Mouse (Mus musculus): ENCODE results near the gene Rhov. TPM values are rescaled to one million over a fixed set of nuclear protein-coding genes. Genes with fewer than 3 reads are reported as not detected.

Gene Rhov
- polyA plus RNA-seq, 1 experiment from 2014 or later: 8.5 TPM

GRCm38 (mm10) chr2:119304391-119304790 lies 33.3 kb upstream of the Rhov start:
- no peak for ATAC-seq

GRCm38 (mm10) chr2:119302876-119303275 lies 31.8 kb upstream of the Rhov start:
- DNase-seq (ENCODE audit: low spot score): no peak
- Histone ChIP-seq H3K9ac (ENCODE audit: low read length) (no peak overlapping the region), H3K36me3 (ENCODE audit: control insufficient read depth, insufficient read depth, low read length) (peaks cover 15% of the 10 kb centered on the region)

More at GRCm38 (mm10) chr2:119304391-119304790, 33.3 kb upstream of the Rhov start:
- H3K27me3 ChIP-seq (replicated peaks; ENCODE audit: control insufficient read depth, insufficient read depth, low read length): no peaks in the 10 kb centered on the region
- peaks cover 4% of the 10 kb centered on the region for H3K36me3 ChIP-seq (ENCODE audit: control insufficient read depth, insufficient read depth, low read length)
- no peak overlapping the region for H3K9ac ChIP-seq (ENCODE audit: low read length)
- H3K4me1 ChIP-seq (ENCODE audit: control insufficient read depth, insufficient read depth, low read length): peaks cover 7% of the 10 kb centered on the region; the same call in 1 of the 2 replicates
- no peak overlapping the region for H3K4me2 ChIP-seq (ENCODE audit: low read length)
- no peak overlapping the region for H3K4me3 ChIP-seq (ENCODE audit: low read depth, low read length)
- DNase-seq (ENCODE audit: low spot score): no peak
- no peaks in the 10 kb centered on the region for H3K9me3 ChIP-seq (replicated peaks; ENCODE audit: control insufficient read depth, low read length)
- 56% methylated on average over 3 of the region's 3 CpGs for WGBS
- H3K27ac ChIP-seq (ENCODE audit: low read depth, low read length): no peak overlapping the region

GRCm38 (mm10) chr2:119300819-119301493 lies 29.9 kb upstream of the Rhov start:
- ATAC-seq (peak; percentile 61), DNase-seq (ENCODE audit: low spot score) (peak; percentile 72)
- H3K27ac ChIP-seq (ENCODE audit: low read depth, low read length): peak overlapping the region; percentile 66
- peaks cover 32% of the 10 kb centered on the region for H3K36me3 ChIP-seq (ENCODE audit: control insufficient read depth, insufficient read depth, low read length)
- H3K27me3 ChIP-seq (replicated peaks; ENCODE audit: control insufficient read depth, insufficient read depth, low read length): no peaks in the 10 kb centered on the region
- H3K9ac ChIP-seq (ENCODE audit: low read length): peak overlapping the region; percentile 13; the same call in 1 of the 2 replicates
- H3K4me2 ChIP-seq (ENCODE audit: low read length): no peak overlapping the region
- no peaks in the 10 kb centered on the region for H3K9me3 ChIP-seq (replicated peaks; ENCODE audit: control insufficient read depth, low read length)
- H3K4me3 ChIP-seq (ENCODE audit: low read depth, low read length): no peak overlapping the region
- peaks cover 7% of the 10 kb centered on the region; the same call in 1 of the 2 replicates for H3K4me1 ChIP-seq (ENCODE audit: control insufficient read depth, insufficient read depth, low read length)
- 31% methylated on average over 7 of the region's 7 CpGs for WGBS

More at GRCm38 (mm10) chr2:119302876-119303275, 31.8 kb upstream of the Rhov start:
- Histone ChIP-seq H3K9me3 (replicated peaks; ENCODE audit: control insufficient read depth, low read length) (no peaks in the 10 kb centered on the region), H3K4me1 (ENCODE audit: control insufficient read depth, insufficient read depth, low read length) (peaks cover 7% of the 10 kb centered on the region; the same call in 1 of the 2 replicates), H3K4me3 (ENCODE audit: low read depth, low read length) (no peak overlapping the region), H3K4me2 (ENCODE audit: low read length) (no peak overlapping the region), H3K27ac (ENCODE audit: low read depth, low read length) (no peak overlapping the region), H3K27me3 (replicated peaks; ENCODE audit: control insufficient read depth, insufficient read depth, low read length) (no peaks in the 10 kb centered on the region)
- ATAC-seq: no peak
- WGBS: 86% methylated on average over 6 of the region's 6 CpGs

GRCm38 (mm10) chr2:119299981-119300818 lies 29.1 kb upstream of the Rhov start:
- no peaks in the 10 kb centered on the region for H3K9me3 ChIP-seq (replicated peaks; ENCODE audit: control insufficient read depth, low read length)
- H3K27ac ChIP-seq (ENCODE audit: low read depth, low read length): peak overlapping the region; percentile 66
- H3K4me1 ChIP-seq (ENCODE audit: control insufficient read depth, insufficient read depth, low read length): peaks cover 7% of the 10 kb centered on the region; the same call in 1 of the 2 replicates
- ATAC-seq (peak; percentile 70), DNase-seq (ENCODE audit: low spot score) (peak; percentile 82)
- no peak overlapping the region for H3K9ac ChIP-seq (ENCODE audit: low read length)
- H3K4me2 ChIP-seq (ENCODE audit: low read length): no peak overlapping the region
- no peak overlapping the region for H3K4me3 ChIP-seq (ENCODE audit: low read depth, low read length)
- no peaks in the 10 kb centered on the region for H3K27me3 ChIP-seq (replicated peaks; ENCODE audit: control insufficient read depth, insufficient read depth, low read length)
- WGBS: 5% methylated on average over 15 of the region's 15 CpGs
- peaks cover 36% of the 10 kb centered on the region for H3K36me3 ChIP-seq (ENCODE audit: control insufficient read depth, insufficient read depth, low read length)

GRCm38 (mm10) chr2:119298839-119299238 lies 27.8 kb upstream of the Rhov start:
- peaks cover 49% of the 10 kb centered on the region for H3K36me3 ChIP-seq (ENCODE audit: control insufficient read depth, insufficient read depth, low read length)
- 86% methylated on average over 2 of the region's 2 CpGs for WGBS

GRCm38 (mm10) chr2:119298330-119298729 lies 27.3 kb upstream of the Rhov start:
- H3K9ac ChIP-seq (ENCODE audit: low read length): no peak overlapping the region
- H3K36me3 ChIP-seq (ENCODE audit: control insufficient read depth, insufficient read depth, low read length): peaks cover 54% of the 10 kb centered on the region
- WGBS: 49% methylated on average over 5 of the region's 5 CpGs

More at GRCm38 (mm10) chr2:119298839-119299238, 27.8 kb upstream of the Rhov start:
- DNase-seq (ENCODE audit: low spot score) (no peak), ATAC-seq (no peak)
- H3K27ac ChIP-seq (ENCODE audit: low read depth, low read length): no peak overlapping the region
- H3K4me1 ChIP-seq (ENCODE audit: control insufficient read depth, insufficient read depth, low read length): peaks cover 7% of the 10 kb centered on the region; the same call in 1 of the 2 replicates
- H3K4me3 ChIP-seq (ENCODE audit: low read depth, low read length): no peak overlapping the region
- H3K4me2 ChIP-seq (ENCODE audit: low read length): no peak overlapping the region
- no peaks in the 10 kb centered on the region for H3K27me3 ChIP-seq (replicated peaks; ENCODE audit: control insufficient read depth, insufficient read depth, low read length)
- no peak overlapping the region for H3K9ac ChIP-seq (ENCODE audit: low read length)
- no peaks in the 10 kb centered on the region for H3K9me3 ChIP-seq (replicated peaks; ENCODE audit: control insufficient read depth, low read length)

GRCm38 (mm10) chr2:119297506-119297905 lies 26.4 kb upstream of the Rhov start:
- DNase-seq (ENCODE audit: low spot score) (no peak), ATAC-seq (no peak)
- no peak overlapping the region for H3K4me3 ChIP-seq (ENCODE audit: low read depth, low read length)
- no peak overlapping the region for H3K27ac ChIP-seq (ENCODE audit: low read depth, low read length)
- H3K4me2 ChIP-seq (ENCODE audit: low read length): no peak overlapping the region
- WGBS: 96% methylated on average over 19 of the region's 19 CpGs
- peaks cover 62% of the 10 kb centered on the region for H3K36me3 ChIP-seq (ENCODE audit: control insufficient read depth, insufficient read depth, low read length)
- H3K9ac ChIP-seq (ENCODE audit: low read length): no peak overlapping the region
- H3K27me3 ChIP-seq (replicated peaks; ENCODE audit: control insufficient read depth, insufficient read depth, low read length): no peaks in the 10 kb centered on the region
- H3K4me1 ChIP-seq (ENCODE audit: control insufficient read depth, insufficient read depth, low read length): peaks cover 7% of the 10 kb centered on the region; the same call in 1 of the 2 replicates
- no peaks in the 10 kb centered on the region for H3K9me3 ChIP-seq (replicated peaks; ENCODE audit: control insufficient read depth, low read length)

More at GRCm38 (mm10) chr2:119298330-119298729, 27.3 kb upstream of the Rhov start:
- no peaks in the 10 kb centered on the region for H3K9me3 ChIP-seq (replicated peaks; ENCODE audit: control insufficient read depth, low read length)
- ATAC-seq (no peak), DNase-seq (ENCODE audit: low spot score) (peak; percentile 79)
- no peak overlapping the region for H3K27ac ChIP-seq (ENCODE audit: low read depth, low read length)
- no peak overlapping the region for H3K4me2 ChIP-seq (ENCODE audit: low read length)
- H3K27me3 ChIP-seq (replicated peaks; ENCODE audit: control insufficient read depth, insufficient read depth, low read length): no peaks in the 10 kb centered on the region
- peaks cover 7% of the 10 kb centered on the region; the same call in 1 of the 2 replicates for H3K4me1 ChIP-seq (ENCODE audit: control insufficient read depth, insufficient read depth, low read length)
- H3K4me3 ChIP-seq (ENCODE audit: low read depth, low read length): no peak overlapping the region

- WGBS: 95% methylated on average over 12 of the region's 12 CpGs
- no peaks in the 10 kb centered on the region for H3K27me3 ChIP-seq (replicated peaks; ENCODE audit: control insufficient read depth, insufficient read depth, low read length)
- DNase-seq (ENCODE audit: low spot score): no peak
- peaks cover 70% of the 10 kb centered on the region for H3K36me3 ChIP-seq (ENCODE audit: control insufficient read depth, insufficient read depth, low read length)
- H3K4me1 ChIP-seq (ENCODE audit: control insufficient read depth, insufficient read depth, low read length): peaks cover 7% of the 10 kb centered on the region; the same call in 1 of the 2 replicates
- no peak overlapping the region for H3K4me2 ChIP-seq (ENCODE audit: low read length)
- H3K4me3 ChIP-seq (ENCODE audit: low read depth, low read length): no peak overlapping the region
- H3K9ac ChIP-seq (ENCODE audit: low read length): no peak overlapping the region
- H3K9me3 ChIP-seq (replicated peaks; ENCODE audit: control insufficient read depth, low read length): no peaks in the 10 kb centered on the region
- H3K27ac ChIP-seq (ENCODE audit: low read depth, low read length): no peak overlapping the region
- ATAC-seq: no peak
These were observed 25.7 kb upstream of the Rhov start for GRCm38 (mm10) chr2:119296756-119297155.
